Mouse (Mus musculus) layer of hippocampus, postnatal 36 days (tissue): ENCODE measurements around the gene Maml3. TPM values are rescaled to one million over a fixed set of nuclear protein-coding genes. Genes with fewer than 3 reads are reported as not detected.

Experiments
- DNase-seq, 2 experiments: peaks; one replicate each; pipeline ENCODE4 v3.0.0; 2022
- total RNA-seq, 2 experiments: library from RNA; stranded (reverse); gene quantifications; 2 replicates each; pipeline ENCODE4 v1.2.3; 2021

Gene Maml3
- total RNA-seq, 2 experiments from 2014 or later: 8.3 to 9.8 TPM

GRCm38 (mm10) chr3:51778738-51779592 lies 325.9 kb downstream of the Maml3 start:
- no peak for DNase-seq

- DNase-seq: no peak
These were observed 326.7 kb downstream of the Maml3 start for GRCm38 (mm10) chr3:51778179-51778578.

DNA sequence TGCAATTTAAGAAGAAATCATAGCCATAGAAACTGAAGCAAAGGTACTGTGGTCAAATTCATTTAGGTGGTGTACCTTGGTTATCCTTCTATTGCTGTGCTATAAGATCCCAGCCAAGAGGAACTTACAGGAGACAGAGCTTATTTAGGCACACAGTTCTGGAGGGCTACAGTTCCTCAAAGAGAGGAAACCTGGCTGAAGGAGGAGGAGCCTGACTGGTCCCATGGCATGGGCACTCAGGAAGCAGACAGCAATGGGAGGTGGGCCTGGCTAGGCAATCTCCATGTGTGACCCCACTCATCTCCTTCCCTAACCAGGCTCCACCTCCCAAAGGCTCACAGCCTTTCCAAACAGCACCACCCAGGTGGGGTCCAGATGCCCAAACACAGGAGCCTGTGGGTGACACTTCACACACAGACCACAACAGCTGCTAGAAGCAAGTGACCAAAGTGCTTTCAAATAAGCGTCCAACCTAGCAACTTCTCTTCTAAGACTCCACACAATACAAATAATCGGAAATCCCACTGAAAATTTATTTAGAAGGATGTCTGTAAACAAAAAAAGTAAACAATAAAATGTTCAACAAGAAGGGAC lies 328.8 kb downstream of the Maml3 start:
- no peak for DNase-seq

GRCm38 (mm10) chr3:51773587-51773986 lies 331.3 kb downstream of the Maml3 start:
- DNase-seq: no peak

DNA sequence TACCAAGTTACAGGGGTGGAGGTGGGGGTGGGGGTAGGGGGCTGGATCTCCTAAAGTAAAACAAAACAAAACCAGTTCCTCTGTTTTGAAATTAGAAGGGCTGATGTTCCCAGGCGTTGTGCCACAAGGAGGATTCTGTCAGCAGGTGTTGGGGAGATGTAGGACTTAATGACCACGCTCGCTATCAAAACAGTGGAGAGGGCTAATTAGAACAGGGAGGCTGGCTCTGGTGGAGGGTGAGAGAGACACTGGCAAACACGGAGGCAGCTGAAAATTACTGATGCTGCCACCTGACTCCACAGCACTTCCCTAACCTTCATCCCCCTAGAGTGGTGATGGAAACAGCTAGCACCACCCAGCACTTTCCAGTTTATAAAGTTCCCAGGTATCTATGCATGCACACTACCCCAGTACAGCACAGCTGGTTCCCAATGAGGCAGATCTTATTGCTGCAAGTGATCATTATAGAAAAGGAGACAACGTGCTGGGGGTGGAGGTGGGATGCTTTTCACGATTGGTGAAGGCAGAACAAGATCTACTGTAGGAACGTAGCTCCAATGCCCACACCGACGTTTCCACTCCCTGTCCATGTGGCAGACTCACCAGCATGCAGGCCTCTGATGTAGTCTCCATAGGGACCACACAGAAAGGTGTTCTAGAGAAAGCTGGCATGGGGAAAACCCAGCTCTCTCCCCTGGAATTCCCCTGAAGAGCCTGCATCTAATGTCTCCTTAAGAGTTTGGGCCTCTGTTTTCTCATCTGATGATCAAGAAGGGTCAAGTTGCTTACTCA lies 332.8 kb downstream of the Maml3 start:
- DNase-seq: no peak

- DNase-seq: no peak
These were observed 335.7 kb downstream of the Maml3 start for GRCm38 (mm10) chr3:51769196-51769595.

DNA sequence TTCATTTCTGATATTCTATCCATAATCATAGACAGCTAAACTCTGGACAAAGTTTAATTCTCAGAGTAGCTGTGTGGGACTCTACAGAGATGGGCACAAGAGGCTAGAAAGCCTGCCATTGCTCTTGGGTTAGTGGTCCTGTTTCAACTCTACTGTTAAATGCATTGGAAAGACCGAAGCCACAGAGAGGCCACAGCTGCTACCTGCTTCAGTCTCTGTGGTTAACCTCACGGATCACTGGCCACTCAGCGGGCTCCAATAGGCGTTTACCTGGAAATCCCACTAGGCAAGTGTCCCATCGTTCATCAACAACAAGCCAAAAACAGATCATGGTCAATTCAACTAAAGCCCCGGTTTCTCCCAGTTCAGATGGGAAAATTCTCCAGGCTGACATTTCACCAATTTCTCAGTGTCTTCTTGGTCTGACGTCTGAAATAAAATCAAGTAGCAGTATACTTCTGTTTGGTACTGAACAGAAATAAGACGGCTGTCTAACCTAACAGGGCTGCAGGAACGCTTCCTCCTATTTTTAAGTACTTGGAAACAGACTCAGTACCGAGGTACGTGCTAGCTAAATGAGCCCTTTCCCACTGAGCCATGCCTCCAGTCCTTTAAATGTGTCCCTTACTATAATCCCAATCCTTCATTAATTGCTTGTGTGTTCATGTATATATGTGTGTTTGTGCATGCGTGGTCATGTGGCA lies 339.5 kb downstream of the Maml3 start:
- no peak for DNase-seq

DNA sequence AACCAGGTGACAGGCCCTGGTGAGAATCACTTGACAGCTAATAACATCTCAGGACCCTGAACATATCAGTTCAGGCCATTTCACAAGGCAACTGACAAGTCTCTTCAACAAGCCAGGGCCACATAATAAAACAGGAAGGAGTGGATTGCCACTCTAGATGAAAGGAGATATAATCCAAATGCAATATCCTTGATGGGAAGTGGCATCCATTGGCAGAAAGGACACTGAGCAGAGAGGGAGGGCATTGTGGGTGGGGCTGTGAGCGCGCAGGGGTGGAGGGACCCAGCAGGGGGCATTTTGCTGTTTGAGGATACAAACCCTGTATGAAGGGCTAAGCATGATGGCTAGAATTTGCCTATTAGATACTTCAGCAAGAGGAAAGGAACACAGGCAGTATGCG lies 340.7 kb downstream of the Maml3 start:
- no peak for DNase-seq

DNA sequence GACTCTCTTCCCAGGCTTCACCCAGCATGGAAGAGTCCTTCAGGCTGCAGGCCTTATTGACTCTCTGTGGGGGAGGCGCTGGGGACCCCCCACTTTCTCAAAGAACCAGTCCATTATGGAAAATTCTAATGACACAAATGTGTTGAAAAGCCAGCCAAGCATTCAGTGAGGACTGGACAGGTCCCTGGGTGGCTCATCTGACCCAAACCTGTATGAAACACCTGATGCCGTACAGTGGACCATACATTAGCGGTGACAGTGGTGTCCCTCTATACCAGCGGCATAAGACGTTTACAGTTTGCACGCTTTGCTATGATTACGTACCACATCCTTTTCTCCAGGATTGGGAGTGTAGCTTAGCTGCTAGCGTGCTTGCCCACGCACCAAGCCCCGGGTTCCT lies 342.0 kb downstream of the Maml3 start:
- DNase-seq: no peak

DNA sequence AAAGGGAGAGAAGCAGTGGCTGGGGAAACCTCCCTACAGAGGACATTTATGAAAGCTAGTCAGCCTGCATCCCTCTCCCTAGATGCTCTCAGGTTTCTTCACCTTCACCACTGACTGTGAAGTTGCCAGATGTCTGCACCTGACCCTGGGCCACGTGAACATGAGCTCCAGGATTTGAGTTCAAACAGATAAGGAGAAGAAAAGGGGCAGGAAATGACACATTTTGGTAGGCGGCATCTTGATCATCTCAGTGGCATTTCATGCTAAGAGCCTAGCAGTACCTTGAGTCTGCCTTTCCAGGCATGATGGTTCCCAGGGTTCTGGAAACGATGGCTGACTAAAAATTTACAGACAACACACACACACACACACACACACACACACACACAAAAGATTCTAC lies 345.3 kb downstream of the Maml3 start:
- no peak for DNase-seq

GRCm38 (mm10) chr3:51757032-51757431 lies 347.8 kb downstream of the Maml3 start:
- no peak for DNase-seq

DNA sequence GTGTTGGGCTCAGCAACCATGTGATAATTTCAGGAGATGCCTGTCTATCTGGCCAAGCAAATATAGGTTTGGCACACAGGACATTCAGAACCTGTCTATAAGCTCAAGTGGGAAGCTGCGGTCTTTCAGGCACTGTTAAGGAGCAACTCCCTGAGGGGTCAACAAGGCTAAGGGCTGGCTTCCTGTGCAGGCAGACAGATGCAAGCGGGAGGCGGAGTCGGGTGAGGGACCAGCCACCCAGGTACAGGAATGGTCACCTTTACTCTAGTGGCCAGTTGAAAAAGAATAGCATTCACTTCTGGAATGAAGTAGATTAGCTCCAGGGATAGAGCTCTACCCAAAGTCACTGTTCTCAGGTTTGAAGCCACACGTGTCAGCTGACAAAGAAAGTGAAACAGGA lies 348.6 kb downstream of the Maml3 start:
- DNase-seq: no peak

DNA sequence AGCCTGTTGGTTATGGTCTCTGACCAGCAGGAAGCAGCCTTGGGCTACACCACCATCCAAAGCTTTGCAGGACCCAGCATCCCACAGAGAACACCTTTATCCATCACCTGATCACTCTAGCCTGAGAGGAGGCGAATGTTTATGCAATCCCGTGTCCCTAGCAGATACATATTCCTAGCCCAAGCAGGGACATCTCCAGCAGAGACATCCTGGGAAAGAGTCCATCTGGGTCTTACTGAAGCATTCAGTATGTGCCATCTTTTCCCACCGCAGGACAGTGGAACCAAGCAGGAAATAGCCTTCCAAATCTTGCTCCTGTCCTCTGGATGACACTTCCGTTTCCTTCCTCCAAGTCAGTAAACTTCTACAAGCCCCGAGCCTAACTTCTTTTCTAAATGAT lies 351.6 kb downstream of the Maml3 start:
- DNase-seq: no peak

DNA sequence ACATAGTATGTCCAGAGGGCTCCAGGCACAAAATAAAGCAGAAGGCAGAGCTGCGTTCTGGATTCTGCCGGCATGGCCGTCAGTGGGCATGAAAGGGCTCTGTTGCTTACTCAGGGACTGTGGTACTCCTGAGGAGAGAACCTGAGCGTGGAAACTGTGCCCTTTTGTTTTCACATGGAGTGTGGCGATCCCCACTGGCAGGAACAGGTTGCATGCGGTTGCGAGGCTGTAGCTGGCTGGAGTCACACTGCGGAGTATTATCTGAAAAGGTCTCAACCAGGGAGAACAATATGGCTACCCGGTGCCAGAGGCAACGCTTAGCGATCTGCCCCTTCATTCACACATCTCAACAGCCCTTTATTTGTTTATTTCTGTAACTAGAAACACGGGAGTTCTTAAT lies 353.4 kb downstream of the Maml3 start:
- no peak for DNase-seq

GRCm38 (mm10) chr3:51749812-51750481 lies 354.9 kb downstream of the Maml3 start:
- peak in 1 of 2 experiments; percentile 11 for DNase-seq

DNA sequence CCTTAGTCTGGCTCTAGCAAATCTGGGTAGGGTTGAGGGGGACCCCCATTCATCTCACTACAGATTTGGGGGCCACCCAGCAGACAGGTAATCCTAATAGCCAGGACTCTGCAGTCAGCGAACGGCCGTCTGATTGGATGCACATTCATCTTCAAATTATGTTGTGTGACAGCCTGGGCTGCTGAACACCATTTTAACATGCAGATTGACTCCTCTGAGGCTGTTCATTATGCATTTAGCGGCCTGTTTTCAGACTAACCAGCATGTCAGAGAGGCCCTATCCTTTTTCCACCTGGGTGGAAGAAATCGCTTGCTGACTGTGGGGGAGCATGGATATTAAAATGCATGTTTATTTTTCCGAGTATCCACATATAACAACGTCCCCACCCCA lies 355.5 kb downstream of the Maml3 start:
- DNase-seq: no peak

DNA sequence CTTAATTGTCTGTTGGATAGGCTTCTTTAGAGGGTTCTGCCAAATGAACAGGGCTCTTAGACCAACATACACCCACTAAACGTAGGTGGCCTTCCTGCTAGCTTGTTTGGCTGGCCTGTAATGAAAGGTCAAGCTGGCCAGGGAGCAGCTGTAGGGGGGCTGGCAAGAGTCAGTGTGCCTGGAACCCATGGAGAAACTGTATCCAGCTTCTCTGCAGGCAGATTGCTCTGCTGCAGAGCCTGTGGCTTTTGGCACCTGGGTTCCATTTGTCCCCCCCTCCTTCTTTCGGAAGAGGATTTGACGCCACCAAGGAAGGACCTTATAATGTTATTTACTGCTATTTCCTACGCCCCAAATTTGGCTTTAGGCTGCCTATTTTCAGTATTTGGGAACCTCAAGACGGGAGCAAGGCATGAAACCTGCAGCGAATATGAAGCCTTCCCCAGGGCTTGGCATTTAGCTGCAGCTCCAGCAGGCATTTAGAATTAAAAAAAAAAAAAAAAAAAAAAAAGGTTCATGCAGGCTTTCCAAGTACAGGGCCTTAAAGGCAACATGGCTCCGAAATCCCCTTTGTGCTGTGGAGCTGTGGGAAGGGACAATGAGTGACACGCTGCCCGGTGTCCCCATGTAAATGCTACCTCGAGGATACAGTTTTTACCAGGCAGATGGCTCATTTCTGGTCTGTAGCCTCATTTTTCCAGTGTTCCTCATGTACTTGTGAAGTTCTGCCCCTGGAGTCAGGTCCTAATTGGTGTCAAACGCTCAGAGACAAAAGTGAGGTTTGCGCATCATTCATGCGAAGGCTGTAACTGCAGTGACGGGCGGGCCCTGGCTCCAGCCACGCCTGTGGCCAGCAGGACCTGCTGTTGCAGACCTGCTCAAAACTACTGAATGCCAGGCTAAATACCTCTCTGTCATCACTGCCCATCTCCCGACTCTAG lies 356.2 kb downstream of the Maml3 start:
- no peak for DNase-seq

DNA sequence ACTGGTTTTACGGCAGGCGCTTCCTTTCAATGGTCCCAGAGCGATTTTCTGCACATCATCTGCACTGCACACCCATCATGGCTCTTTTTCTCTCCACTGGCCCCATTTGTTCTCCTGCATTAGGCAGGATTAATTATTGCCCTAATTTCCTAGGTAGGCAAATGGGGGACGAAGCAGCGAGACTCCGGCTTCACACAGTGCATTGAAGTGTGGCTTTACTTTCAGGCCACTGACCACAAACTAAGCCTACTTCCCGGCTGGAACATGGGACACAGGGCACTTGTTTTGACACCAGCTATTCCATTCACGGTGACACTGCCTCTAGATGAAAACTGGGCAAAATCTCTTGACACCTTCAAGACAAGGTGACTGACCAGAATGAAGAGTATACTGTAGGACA lies 358.1 kb downstream of the Maml3 start:
- DNase-seq: no peak

DNA sequence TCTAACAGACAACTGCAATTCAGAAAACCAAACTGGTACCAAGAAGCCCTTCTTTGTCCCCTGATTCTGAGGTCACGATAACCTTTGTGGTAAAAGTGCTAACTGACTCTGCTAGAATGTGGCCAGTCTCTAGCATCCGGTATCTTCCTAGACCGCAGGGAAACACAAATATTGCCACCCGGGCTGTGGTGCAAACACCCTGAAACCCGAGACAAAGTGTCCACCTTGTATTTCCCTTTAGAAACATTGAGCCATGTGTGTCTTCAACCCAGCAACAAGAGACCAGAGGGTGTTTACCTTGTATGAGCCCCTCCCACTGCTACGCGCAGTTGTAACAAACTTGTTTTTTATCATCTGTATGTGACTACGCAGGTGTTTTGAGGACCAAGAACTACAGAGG lies 359.7 kb downstream of the Maml3 start:
- no peak for DNase-seq

GRCm38 (mm10) chr3:51744339-51744759 lies 360.5 kb downstream of the Maml3 start:
- DNase-seq: no peak

GRCm38 (mm10) chr3:51742405-51742804 lies 362.5 kb downstream of the Maml3 start:
- DNase-seq: no peak
